Mouse (Mus musculus) liver, postnatal 0 days (tissue): ENCODE data around the gene Edil3. TPM values are rescaled to one million over a fixed set of nuclear protein-coding genes. Genes with fewer than 3 reads are reported as not detected.
"Not testable (repeated sequence)": the region's sequence is repeated elsewhere in the genome, so short reads cannot be mapped to it uniquely, and the experiment has no call there.

Experiments
- ATAC-seq: fragments of 200-750 bp; cut with Nextera tagmentation; 2 replicates; pipeline ENCODE4 v1.8.0; 2017; ENCODE audit warnings: mild to moderate bottlenecking, moderate library complexity
- DNase-seq: peaks from one replicate; pipeline ENCODE4 v3.0.0-alpha.2; 2016
- H3K27ac ChIP-seq: fragments of 300-500 bp; sonication (generic); 2 replicates; pipeline ENCODE4 v1.5.1; 2014; ENCODE audit warnings: antibody characterized with exemption, moderate library complexity, mild to moderate bottlenecking, low read depth
- H3K27me3 ChIP-seq: fragments of 300-500 bp; sonication (generic); 2 replicates; pipeline ENCODE4 v1.6.1; 2014; ENCODE audit warnings: low read length, control low read depth, mixed read lengths; ENCODE audit not compliant: insufficient read depth
- H3K36me3 ChIP-seq: fragments of 300-500 bp; sonication (generic); replicated peaks from 2 replicates; pipeline ENCODE4 v1.6.1; 2014; ENCODE audit warnings: mild to moderate bottlenecking, control low read depth, low read length, moderate library complexity, mixed read lengths; ENCODE audit not compliant: insufficient read depth
- H3K4me1 ChIP-seq: fragments of 300-500 bp; sonication (generic); 2 replicates; pipeline ENCODE4 v1.6.1; 2014; ENCODE audit warnings: antibody characterized with exemption, mild to moderate bottlenecking, control low read depth; ENCODE audit not compliant: insufficient read depth
- H3K4me2 ChIP-seq: fragments of 300-500 bp; sonication (generic); 2 replicates; pipeline ENCODE4 v1.6.1; 2014; ENCODE audit warnings: low read depth, mild to moderate bottlenecking, low read length, moderate library complexity, mixed read lengths
- H3K4me3 ChIP-seq: fragments of 300-500 bp; sonication (generic); 2 replicates; pipeline ENCODE4 v1.5.1; 2014; ENCODE audit warnings: low read depth, low read length
- H3K9ac ChIP-seq: fragments of 300-500 bp; sonication (generic); replicated peaks from 2 replicates; pipeline ENCODE4 v1.6.1; 2014; ENCODE audit warnings: mild to moderate bottlenecking, moderate library complexity
- H3K9me3 ChIP-seq: fragments of 300-500 bp; sonication (generic); 2 replicates; pipeline ENCODE4 v1.6.1; 2016; ENCODE audit warnings: mild to moderate bottlenecking, control low read depth, low read length, mixed read lengths
- CTCF ChIP-seq: sonication (generic); IDR thresholded peaks from 2 replicates; pipeline ENCODE4 v1.5.1; 2016; ENCODE audit warnings: antibody characterized with exemption, low read depth
- EP300 ChIP-seq: IDR thresholded peaks from 2 replicates; pipeline ENCODE4 v1.6.1; 2016; ENCODE audit warnings: antibody characterized with exemption, low read depth, mild to moderate bottlenecking
- WGBS: fragments of 180-500 bp; shearing (Covaris S2); extraction: QIAGEN DNeasy Blood & Tissue Kit; methylation state at CpG from one replicate; pipeline ENCODE4 v1.1.7; 2014; ENCODE audit not compliant: insufficient replicate concordance; 5-methylcytosine and 5-hydroxymethylcytosine counted together
- polyA plus RNA-seq: library from polyadenylated mRNA; unstranded; fragments of >200 nt; fragmentation: Nextera tagmentation; extraction: Ambion mirVana; gene quantifications from 2 replicates; pipeline ENCODE4 v1.2.1, GENCODE M21; 2015

Edil3 gene
- polyA plus RNA-seq, 1 experiment from 2014 or later: 0.06 TPM

GRCm38 (mm10) chr13:89029817-89030539, 208.7 kb downstream of the Edil3 start:
- Histone ChIP-seq H3K4me2 (no peak overlapping the region), H3K27ac (no peak overlapping the region), H3K27me3 (no peaks in the 10 kb centered on the region), H3K4me3 (no peak overlapping the region), H3K36me3 (no peaks in the 10 kb centered on the region), H3K4me1 (no peaks in the 10 kb centered on the region), H3K9ac (no peak overlapping the region), H3K9me3 (no peaks in the 10 kb centered on the region)
- ATAC-seq (no peak), DNase-seq (no peak)
- 60% methylated on average over 3 of the region's 3 CpGs for WGBS
- TF ChIP-seq CTCF: no peak
- no peak for TF ChIP-seq EP300

- ATAC-seq (no peak), DNase-seq (no peak)
- H3K27ac ChIP-seq: no peak overlapping the region
- no peak overlapping the region for H3K4me2 ChIP-seq
- TF ChIP-seq CTCF (no peak), EP300 (no peak)
- 71% methylated on average over 2 of the region's 2 CpGs for WGBS
- H3K9ac ChIP-seq: no peak overlapping the region
- no peaks in the 10 kb centered on the region for H3K27me3 ChIP-seq
- no peaks in the 10 kb centered on the region for H3K36me3 ChIP-seq
- H3K4me1 ChIP-seq: no peaks in the 10 kb centered on the region
- no peaks in the 10 kb centered on the region for H3K9me3 ChIP-seq
- no peak overlapping the region for H3K4me3 ChIP-seq
Measured at GRCm38 (mm10) chr13:89035711-89036110, 214.4 kb downstream of the Edil3 start.

- H3K27ac ChIP-seq: no peak overlapping the region
- no peaks in the 10 kb centered on the region for H3K9me3 ChIP-seq
- H3K9ac ChIP-seq: no peak overlapping the region
- TF ChIP-seq CTCF: no peak
- no peak for TF ChIP-seq EP300
- DNase-seq (no peak), ATAC-seq (no peak)
- no peaks in the 10 kb centered on the region for H3K27me3 ChIP-seq
- 71% methylated on average over 1 of the region's 1 CpGs for WGBS
- no peaks in the 10 kb centered on the region for H3K4me1 ChIP-seq
- H3K4me2 ChIP-seq: no peak overlapping the region
- H3K4me3 ChIP-seq: no peak overlapping the region
- H3K36me3 ChIP-seq: no peaks in the 10 kb centered on the region
Measured at GRCm38 (mm10) chr13:89041495-89041894, 220.2 kb downstream of the Edil3 start.

GRCm38 (mm10) chr13:89070132-89070531, 248.9 kb downstream of the Edil3 start:
- not testable (repeated sequence) for ATAC-seq, H3K36me3 ChIP-seq, H3K9ac ChIP-seq, H3K4me3 ChIP-seq, H3K4me2 ChIP-seq, H3K4me1 ChIP-seq, H3K9me3 ChIP-seq, H3K27me3 ChIP-seq, H3K27ac ChIP-seq, DNase-seq

GRCm38 (mm10) chr13:89076212-89076611, 254.9 kb downstream of the Edil3 start:
- Histone ChIP-seq H3K4me1 (no peaks in the 10 kb centered on the region), H3K27me3 (no peaks in the 10 kb centered on the region), H3K9me3 (no peaks in the 10 kb centered on the region), H3K4me2 (no peak overlapping the region), H3K36me3 (no peaks in the 10 kb centered on the region), H3K27ac (no peak overlapping the region), H3K4me3 (no peak overlapping the region), H3K9ac (no peak overlapping the region)
- DNase-seq: no peak
- ATAC-seq: no peak
- TF ChIP-seq CTCF (no peak), EP300 (no peak)
- 76% methylated on average over 1 of the region's 1 CpGs for WGBS

- Histone ChIP-seq H3K27ac (no peak overlapping the region), H3K4me1 (no peaks in the 10 kb centered on the region), H3K4me2 (no peak overlapping the region), H3K4me3 (no peak overlapping the region), H3K9ac (no peak overlapping the region), H3K36me3 (no peaks in the 10 kb centered on the region), H3K27me3 (no peaks in the 10 kb centered on the region), H3K9me3 (no peaks in the 10 kb centered on the region)
- WGBS: 44% methylated on average over 1 of the region's 1 CpGs
- DNase-seq: no peak
- TF ChIP-seq EP300: no peak
- TF ChIP-seq CTCF: no peak
- ATAC-seq: no peak
Measured at GRCm38 (mm10) chr13:89105889-89106288, 284.6 kb downstream of the Edil3 start.

- TF ChIP-seq EP300: no peak
- no peak for TF ChIP-seq CTCF
- Histone ChIP-seq H3K4me2 (no peak overlapping the region), H3K4me1 (no peaks in the 10 kb centered on the region), H3K9ac (no peak overlapping the region), H3K36me3 (no peaks in the 10 kb centered on the region), H3K9me3 (no peaks in the 10 kb centered on the region), H3K4me3 (no peak overlapping the region), H3K27me3 (no peaks in the 10 kb centered on the region), H3K27ac (no peak overlapping the region)
- 56% methylated on average over 2 of the region's 2 CpGs for WGBS
- DNase-seq: no peak
- ATAC-seq: no peak
Measured at GRCm38 (mm10) chr13:89117551-89117950, 296.3 kb downstream of the Edil3 start.
